Mouse (Mus musculus) liver, adult 2 months (tissue): ENCODE results near the gene Zmiz2.

Experiments used
- CTCF ChIP-seq: fragments of 200-500 bp; IDR thresholded peaks from 2 replicates; pipeline ENCODE4 v1.5.1; 2011; ENCODE audit warnings: low read depth, low read length, control low read depth
- POLR2A ChIP-seq: fragments of 200-500 bp; IDR thresholded peaks from 2 replicates; pipeline ENCODE4 v1.6.1; 2011; ENCODE audit warnings: low read length, control low read depth; ENCODE audit not compliant: insufficient read depth; ENCODE audit errors: extremely low read depth

DNA sequence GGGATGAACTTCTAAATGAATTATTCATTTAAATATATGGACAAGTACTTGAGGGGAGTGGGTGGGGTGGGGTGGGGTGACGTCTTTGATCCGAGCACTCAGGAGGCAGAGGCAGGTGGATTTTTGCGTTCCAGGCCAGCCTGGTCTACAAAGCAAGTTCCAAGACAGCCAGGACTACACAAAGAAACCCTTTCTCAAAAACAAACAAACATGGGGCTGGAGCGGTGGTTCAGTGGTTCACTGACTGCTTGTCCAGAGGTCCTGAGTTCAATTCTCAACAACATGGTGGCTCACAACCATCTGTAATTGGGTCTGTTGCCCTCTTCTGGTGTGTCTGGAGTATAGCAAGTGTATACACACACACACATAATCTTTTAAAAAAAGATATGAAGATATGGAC lies 56.6 kb downstream of the Zmiz2 start:
- no peak for TF ChIP-seq POLR2A
- TF ChIP-seq CTCF = no peak
